Comparison of ENCODE assay signal across 8 mouse cellular contexts in the genomic region with DNA sequence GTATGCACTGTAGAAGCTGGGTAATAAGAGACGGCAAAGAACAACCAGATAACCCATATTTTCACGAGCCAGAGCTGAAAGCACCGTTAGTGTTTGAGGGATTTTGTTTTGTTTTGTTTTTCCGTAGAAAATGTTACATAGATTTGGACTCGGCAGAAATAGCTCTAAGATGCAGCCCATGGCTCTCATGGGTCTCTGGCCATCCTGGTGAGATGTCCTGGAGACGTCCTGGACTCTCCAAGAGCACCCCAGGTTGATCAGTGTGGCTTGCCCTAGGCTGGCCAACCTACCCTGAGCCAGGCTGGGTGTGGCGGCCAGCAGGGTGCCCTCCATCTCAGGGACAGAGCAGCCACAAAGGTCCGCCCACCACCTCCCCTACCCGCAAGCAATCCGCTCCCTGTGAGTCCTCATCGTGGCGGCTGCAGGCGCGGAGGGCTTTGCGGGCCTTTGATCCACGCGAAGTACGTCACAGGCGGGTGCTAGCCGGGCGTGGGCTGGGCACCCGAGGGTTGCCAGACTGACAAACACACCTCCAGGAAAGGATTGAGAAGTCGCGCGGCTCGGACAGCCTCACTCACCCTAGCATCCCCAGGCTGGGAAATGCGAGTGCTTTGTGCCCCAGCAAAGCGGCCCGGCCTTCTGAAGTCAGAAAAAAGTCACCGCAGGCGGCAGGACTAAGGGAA. TPM values are rescaled to one million over a fixed set of nuclear protein-coding genes. Genes with fewer than 3 reads are reported as not detected.
DNase-seq lines count a peak whose midpoint lies in the region; ATAC-seq and TF ChIP-seq lines count a peak whose summit lies in the region.

No protein-coding gene starts in this region.

- H3K27ac ChIP-seq in heart, embryonic 14.5 days (replicated peaks in 1 of 2; ENCODE audit: control insufficient read depth in 1 of 2, insufficient read depth in 1 of 2, low read depth in 2 of 2, low read length in 2 of 2), result no peak overlapping the region
- no peak overlapping the region for H3K27ac ChIP-seq in limb, embryonic 11.5 days (replicated peaks; ENCODE audit: low read depth, low read length)

- peak overlapping the region; percentile 75 for H3K9ac ChIP-seq in heart, embryonic 14.5 days (ENCODE audit: low read length)
- peak overlapping the region; percentile 74 for H3K9ac ChIP-seq in limb, embryonic 11.5 days (ENCODE audit: low read length)

- DNase-seq in heart, adult 9 months (ENCODE audit: low spot score in 2 of 2), result no peak
- no peak for DNase-seq in G1E (ENCODE audit: low spot score)
- DNase-seq in limb, embryonic 11.5 days (ENCODE audit: low spot score), result peak; percentile 69
- peak; percentile 72 for DNase-seq in neural tube, embryonic 10.5 days (ENCODE audit: extremely low spot score, low spot score)
- DNase-seq in spleen, postnatal 36 days (ENCODE audit: low spot score in 2 of 2), result no peak
- DNase-seq in cerebellum, adult 9-11 months, result no peak

- H3K4me1 ChIP-seq in heart, embryonic 14.5 days (ENCODE audit: control insufficient read depth in 2 of 2, insufficient read depth in 2 of 2, low read length in 2 of 2), result peaks cover 15 to 18% of the 10 kb centered on the region in 2 experiments
- H3K4me1 ChIP-seq in G1E (ENCODE audit: insufficient read depth, low read depth, low read length), result peaks cover 58% of the 10 kb centered on the region
- H3K4me1 ChIP-seq in limb, embryonic 11.5 days (ENCODE audit: control insufficient read depth, insufficient read depth, low read length), result peaks cover 32% of the 10 kb centered on the region

- H3K4me2 ChIP-seq in heart, embryonic 14.5 days (ENCODE audit: low read length), result peak overlapping the region; percentile 82
- peak overlapping the region; percentile 74 for H3K4me2 ChIP-seq in limb, embryonic 11.5 days (ENCODE audit: low read depth, severe bottlenecking)

- WGBS in heart, embryonic 14.5 days, result 10% methylated on average over 31 of the region's 31 CpGs
- 9% methylated on average over 31 of the region's 31 CpGs for WGBS in limb, embryonic 11.5 days

- H3K4me3 ChIP-seq in heart, embryonic 14.5 days (ENCODE audit: control insufficient read depth in 1 of 2, insufficient read depth in 1 of 2, low read depth in 1 of 2, low read length in 2 of 2), result peak overlapping the region; percentile 39 to 49
- peak overlapping the region; percentile 59; the same call in 1 of the 2 replicates for H3K4me3 ChIP-seq in G1E (ENCODE audit: low read depth, low read length)
- H3K4me3 ChIP-seq in limb, embryonic 11.5 days (ENCODE audit: low read depth, low read length), result peak overlapping the region; percentile 33

- H3K36me3 ChIP-seq in heart, embryonic 14.5 days (ENCODE audit: control insufficient read depth, insufficient read depth, low read length), result no peaks in the 10 kb centered on the region
- peaks cover 16% of the 10 kb centered on the region for H3K36me3 ChIP-seq in G1E (replicated peaks)
- H3K36me3 ChIP-seq in limb, embryonic 11.5 days (ENCODE audit: control insufficient read depth, insufficient read depth, low read length), result no peaks in the 10 kb centered on the region

- H3K27me3 ChIP-seq in heart, embryonic 14.5 days (ENCODE audit: control insufficient read depth, insufficient read depth, low read length), result peaks cover 37% of the 10 kb centered on the region
- H3K27me3 ChIP-seq in G1E (ENCODE audit: insufficient read depth, low read length), result peaks cover 6% of the 10 kb centered on the region; the same call in 1 of the 2 replicates
- H3K27me3 ChIP-seq in limb, embryonic 11.5 days (ENCODE audit: control insufficient read depth, insufficient read depth, low read length), result peaks cover 8% of the 10 kb centered on the region

- ATAC-seq in heart, embryonic 14.5 days (ENCODE audit: insufficient number of reproducible peaks, insufficient read depth, low FRiP score, low read depth), result no peak
- no peak for ATAC-seq in G1E (ENCODE audit: extremely low read depth, insufficient number of reproducible peaks, low FRiP score, poor library complexity, severe bottlenecking)
- ATAC-seq in erythroid progenitor cell, adult 5-6 weeks (replicated peaks; ENCODE audit: low FRiP score, poor library complexity, severe bottlenecking), result peak; percentile 68
- no peak for ATAC-seq in limb, embryonic 11.5 days (ENCODE audit: insufficient number of reproducible peaks, low FRiP score, low TSS enrichment, low read depth)

- TF ChIP-seq CTCF in G1E (IDR thresholded peaks at IDR 0.05; ENCODE audit: low read depth, low read length), result no peak

- no peaks in the 10 kb centered on the region for H3K9me3 ChIP-seq in heart, embryonic 14.5 days (ENCODE audit: control insufficient read depth, low read length)
- no peaks in the 10 kb centered on the region for H3K9me3 ChIP-seq in G1E (replicated peaks)
- H3K9me3 ChIP-seq in limb, embryonic 11.5 days (ENCODE audit: control insufficient read depth, low read length), result no peaks in the 10 kb centered on the region

RNA-seq across cellular contexts. Expression of gene Cd247, which starts 52.2 kb away (rescaled TPM):
- polyA plus RNA-seq in heart, embryonic 14.5 days (2014; fragmentation: Nextera tagmentation; extraction: Ambion mirVana), result 0.35 and 0.59 TPM in 2 replicates
- total RNA-seq in G1E (2014; fragmentation: Nextera tagmentation) (1.1 and 3.3 TPM in 2 replicates), G1E (2017) (1.0 and 1.4 TPM in 2 replicates)
- 0.96 and 1.6 TPM in 2 replicates for polyA plus RNA-seq in G1E (2012)
- total RNA-seq in erythroid progenitor cell, adult 5-6 weeks (2015; ENCODE audit: low replicate concordance), result 9.0 TPM in 1 of 2 replicates, not detected in the other
- 4.7 and 10.5 TPM in 2 replicates for total RNA-seq in erythroid progenitor cell, adult 5-6 weeks (2017; ENCODE audit: low replicate concordance)
- polyA plus RNA-seq in limb, embryonic 11.5 days (2014; fragmentation: Nextera tagmentation; extraction: Ambion mirVana), result 1.2 and 1.6 TPM in 2 replicates

Comparison
In these comparisons a context has a peak if more than half of its experiments do, and no peak if none do; other contexts are left out.
1. DNase-seq: peak in limb, embryonic 11.5 days (single experiment) and neural tube, embryonic 10.5 days (single experiment); none in heart, adult 9 months (0 of 2), G1E (single experiment), spleen, postnatal 36 days (0 of 2) and cerebellum, adult 9-11 months (single experiment).
2. Peak in every context shown above with its lines, with median percentiles within 50 percentile points of each other: H3K4me3 ChIP-seq.